Mouse (Mus musculus) testis, adult 2 months (tissue): ENCODE results near the gene Scand1.

ENCODE experiments used
- CTCF ChIP-seq: fragments of 200-500 bp; IDR thresholded peaks from 2 replicates; pipeline ENCODE4 v1.5.1; 2012; ENCODE audit warnings: low read depth, mild to moderate bottlenecking, inconsistent platforms, low read length, moderate library complexity; ENCODE audit not compliant: control insufficient read depth, insufficient read depth, insufficient replicate concordance
- POLR2A ChIP-seq: fragments of 200-500 bp; IDR thresholded peaks from 2 replicates; pipeline ENCODE4 v1.6.1; 2012; ENCODE audit warnings: low read depth, mild to moderate bottlenecking, inconsistent platforms, low read length, moderate library complexity; ENCODE audit not compliant: control insufficient read depth

DNA sequence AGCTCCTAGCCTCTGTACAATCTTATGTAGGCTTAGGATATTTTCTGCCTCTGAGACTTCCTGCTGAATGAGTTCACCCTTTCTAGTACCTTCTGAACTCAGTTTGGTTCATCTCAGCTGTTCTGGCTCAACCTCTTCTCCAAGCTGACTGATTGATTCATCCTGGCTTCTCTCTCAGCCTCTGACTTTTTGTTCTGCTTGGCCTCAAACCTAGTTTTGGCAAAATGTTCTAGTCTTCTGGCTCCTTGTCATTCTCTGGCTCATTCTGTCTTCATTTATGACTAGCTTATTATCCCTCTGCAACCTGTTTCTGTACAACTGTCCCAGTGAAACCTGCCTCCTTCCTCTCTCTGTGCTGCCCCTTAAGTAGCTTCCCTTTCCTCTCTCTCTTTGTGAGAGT, 6.0 kb upstream of the Scand1 start:
- no peak for TF ChIP-seq POLR2A
- no peak for TF ChIP-seq CTCF
